Mouse (Mus musculus) layer of hippocampus, adult 6 months (tissue): Measurements from ENCODE around the gene Gm13083. TPM values are rescaled to one million over a fixed set of nuclear protein-coding genes. Genes with fewer than 3 reads are reported as not detected.

Experiments used
- long read RNA-seq, 2 experiments: library from polyadenylated mRNA; unstranded; transcript quantifications; one replicate each; pipeline ENCODE4 v2.0.0; 2019 to 2020
- polyA plus RNA-seq: library from polyadenylated mRNA; unstranded; fragments of <200 nt; fragmentation: Nextera tagmentation; gene quantifications from 2 replicates; pipeline ENCODE4 v1.2.3, GENCODE M21; 2021

The Gm13083 gene
- not detected in 2 replicates for polyA plus RNA-seq
- long read RNA-seq, experiment 1: 0 reads
- long read RNA-seq, experiment 2: 0 reads

GRCm38 (mm10) chr4:143614703-143615102 lies at the start of gene Gm13083:
Gm13083 (plus strand) TSS chr4:143615003.

GRCm38 (mm10) chr4:143657146-143657545 lies 42.3 kb downstream of the Gm13083 start, which contains the start of gene Gm13088:
Gm13088 (minus strand) TSS chr4:143657246.

Other genes starting within 250 kb of the Gm13083 start
- gene Pramel1, start 220.6 kb upstream of the Gm13083 start, polyA plus RNA-seq: not detected in 2 replicates
- gene Pramef8, start 202.6 kb upstream of the Gm13083 start, polyA plus RNA-seq: 6.0 and 6.4 TPM in 2 replicates
- gene Oog4, start 164.7 kb upstream of the Gm13083 start, polyA plus RNA-seq: not detected in 2 replicates
- not detected in 2 replicates for gene Gm13043, start 103.7 kb upstream of the Gm13083 start, polyA plus RNA-seq
- gene Gm13040, start 79.0 kb upstream of the Gm13083 start, polyA plus RNA-seq: not detected in 2 replicates
- not detected in 2 replicates for gene BC080695, start 63.3 kb upstream of the Gm13083 start, polyA plus RNA-seq
- not detected in 2 replicates for gene Gm13057, start 63.3 kb upstream of the Gm13083 start, polyA plus RNA-seq
- not detected in 2 replicates for gene Gm13088, start 42.2 kb downstream of the Gm13083 start, polyA plus RNA-seq
- not detected in 2 replicates for gene Gm13089, start 87.7 kb downstream of the Gm13083 start, polyA plus RNA-seq
- gene Gm13078, start 104.5 kb downstream of the Gm13083 start, polyA plus RNA-seq: not detected in 2 replicates
- gene Gm13023, start 174.3 kb downstream of the Gm13083 start, polyA plus RNA-seq: not detected in 2 replicates
- not detected in 2 replicates for gene Gm13084, start 201.1 kb downstream of the Gm13083 start, polyA plus RNA-seq
- gene Gm13103, start 231.5 kb downstream of the Gm13083 start, polyA plus RNA-seq: not detected in 2 replicates